Mouse (Mus musculus): ENCODE measurements at regions not wholly inside any gene's neighbourhood (a gene's known extent, or its start where the extent isn't known, plus 50 kb on each side); places are given as distances from the start of the nearest gene placed in this dataset.

GRCm38 (mm10) chr6:18677131-18677530, 162.5 kb upstream of the Cttnbp2 start:
- no peak for DNase-seq

GRCm38 (mm10) chr6:18680712-18681111, 166.1 kb upstream of the Cttnbp2 start:
- no peak for DNase-seq

GRCm38 (mm10) chr6:18682043-18682442, 166.3 kb upstream of the Lsm8 start:
- no peak for DNase-seq

- no peak for DNase-seq
Observed at GRCm38 (mm10) chr6:18688652-18689348, 159.6 kb upstream of the Lsm8 start.

- no peak for DNase-seq
Observed at GRCm38 (mm10) chr6:18697536-18697935, 150.8 kb upstream of the Lsm8 start.

GRCm38 (mm10) chr6:18698989-18699728, 149.2 kb upstream of the Lsm8 start:
- DNase-seq, result no peak

- no peak for DNase-seq
Observed at GRCm38 (mm10) chr6:18699729-18700386, 148.5 kb upstream of the Lsm8 start.

- DNase-seq, result no peak
Observed at GRCm38 (mm10) chr6:18710763-18711162, 137.6 kb upstream of the Lsm8 start.

- DNase-seq, result no peak
Observed at GRCm38 (mm10) chr6:18748859-18749258, 99.5 kb upstream of the Lsm8 start.

- no peak for DNase-seq
Observed at GRCm38 (mm10) chr6:18764536-18764935, 83.8 kb upstream of the Lsm8 start.

GRCm38 (mm10) chr6:18795390-18795789, 53.0 kb upstream of the Lsm8 start:
- no peak for DNase-seq

- DNase-seq, result no peak
Observed at GRCm38 (mm10) chr6:18795847-18796246, 52.5 kb upstream of the Lsm8 start.

- no peak for DNase-seq
Observed at GRCm38 (mm10) chr6:18796540-18796939, 51.8 kb upstream of the Lsm8 start.

Data from liver (tissue).